Mouse (Mus musculus) liver, adult 2 months (tissue): Measurements from ENCODE around the gene Spns1. TPM values are rescaled to one million over a fixed set of nuclear protein-coding genes. Genes with fewer than 3 reads are reported as not detected.

Source experiments
- DNase-seq: peaks from one replicate; pipeline ENCODE4 v3.0.0-alpha.2; 2011; ENCODE audit warnings: low read depth, low spot score; ENCODE audit errors: extremely low read depth
- H3K27ac ChIP-seq: fragments of 200-500 bp; replicated peaks from 2 replicates; pipeline ENCODE4 v1.5.1; 2012; ENCODE audit warnings: low read depth, mild to moderate bottlenecking, control low read depth, inconsistent platforms, low read length; ENCODE audit not compliant: insufficient read depth
- H3K27me3 ChIP-seq: fragments of 200-500 bp; 2 replicates; pipeline ENCODE4 v1.6.1; 2012; ENCODE audit warnings: mild to moderate bottlenecking, moderate library complexity, low read length, inconsistent platforms; ENCODE audit not compliant: control insufficient read depth, insufficient read depth
- H3K36me3 ChIP-seq: fragments of 200-500 bp; 2 replicates; pipeline ENCODE4 v1.6.1; 2012; ENCODE audit warnings: low read length, inconsistent platforms; ENCODE audit not compliant: control insufficient read depth, insufficient read depth
- H3K4me1 ChIP-seq: fragments of 200-500 bp; 2 replicates; pipeline ENCODE4 v1.6.1; 2011; ENCODE audit warnings: low read length; ENCODE audit not compliant: control insufficient read depth, insufficient read depth
- H3K4me3 ChIP-seq: fragments of 200-500 bp; 2 replicates; pipeline ENCODE4 v1.5.1; 2011; ENCODE audit warnings: low read depth, mild to moderate bottlenecking, control low read depth, low read length, moderate library complexity; ENCODE audit not compliant: insufficient read depth
- H3K79me2 ChIP-seq: fragments of 200-500 bp; 2 replicates; pipeline ENCODE4 v1.6.1; 2012; ENCODE audit warnings: inconsistent platforms, mild to moderate bottlenecking, low read length, moderate library complexity; ENCODE audit not compliant: control insufficient read depth, insufficient read depth
- H3K9ac ChIP-seq: fragments of 200-500 bp; 2 replicates; pipeline ENCODE4 v1.6.1; 2012; ENCODE audit warnings: low read depth, mild to moderate bottlenecking, control low read depth, inconsistent platforms, low read length
- CTCF ChIP-seq: fragments of 200-500 bp; IDR thresholded peaks from 2 replicates; pipeline ENCODE4 v1.5.1; 2011; ENCODE audit warnings: low read depth, low read length, control low read depth
- POLR2A ChIP-seq: fragments of 200-500 bp; IDR thresholded peaks from 2 replicates; pipeline ENCODE4 v1.6.1; 2011; ENCODE audit warnings: low read length, control low read depth; ENCODE audit not compliant: insufficient read depth; ENCODE audit errors: extremely low read depth
- WGBS: fragments of 180-500 bp; shearing (Covaris S2); methylation state at CpG from one replicate; pipeline ENCODE4 v1.1.7; 2018; 5-methylcytosine and 5-hydroxymethylcytosine counted together
- polyA plus RNA-seq: library from polyadenylated mRNA; depleted of rRNA; stranded (reverse); fragments of >200 nt; gene quantifications from 2 replicates; pipeline ENCODE4 v1.2.3, GENCODE M21; 2012
- total RNA-seq: library from RNA; depleted of rRNA; stranded (reverse); fragments of >200 nt; gene quantifications from 2 replicates; pipeline ENCODE4 v1.2.3, GENCODE M21; 2014

The Spns1 gene
- total and polyA plus RNA-seq, 2 experiments: 14.5 to 74.8 TPM

DNA sequence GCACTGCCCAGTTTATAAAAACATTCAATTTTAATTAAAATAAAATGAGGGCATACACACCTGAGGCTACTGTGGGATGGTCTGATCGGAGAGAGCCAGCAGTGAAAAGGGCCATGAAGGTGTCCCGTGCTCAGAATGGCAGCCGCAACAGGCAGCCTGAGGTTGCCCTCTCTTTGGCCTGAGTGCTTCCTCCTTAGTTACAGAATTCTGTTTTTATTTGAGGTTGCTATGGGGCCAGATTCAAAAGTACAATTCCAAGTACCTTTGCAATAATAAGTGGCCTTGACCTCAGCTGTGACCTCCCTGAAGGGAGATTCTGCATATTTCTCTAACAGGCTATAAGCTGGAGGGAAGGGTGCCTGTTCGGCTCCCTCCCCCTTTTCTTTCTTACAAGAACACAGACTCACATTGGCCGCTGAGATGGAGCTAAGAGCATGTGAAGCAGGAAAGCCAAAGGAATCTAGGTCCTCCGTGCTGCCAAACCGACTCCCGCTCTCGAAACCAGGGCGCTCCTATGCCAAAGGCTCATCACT lies 25.8 kb downstream of the Spns1 start:
- WGBS: 66% methylated on average over 10 of the region's 10 CpGs
- H3K36me3 ChIP-seq: no peaks in the 10 kb centered on the region
- H3K27ac ChIP-seq: no peak overlapping the region
- H3K27me3 ChIP-seq: no peaks in the 10 kb centered on the region
- H3K4me1 ChIP-seq: no peaks in the 10 kb centered on the region
- H3K4me3 ChIP-seq: no peak overlapping the region
- H3K9ac ChIP-seq: no peak overlapping the region
- TF ChIP-seq POLR2A (no peak), CTCF (no peak)
- H3K79me2 ChIP-seq: no peaks in the 10 kb centered on the region
- DNase-seq: no peak

DNA sequence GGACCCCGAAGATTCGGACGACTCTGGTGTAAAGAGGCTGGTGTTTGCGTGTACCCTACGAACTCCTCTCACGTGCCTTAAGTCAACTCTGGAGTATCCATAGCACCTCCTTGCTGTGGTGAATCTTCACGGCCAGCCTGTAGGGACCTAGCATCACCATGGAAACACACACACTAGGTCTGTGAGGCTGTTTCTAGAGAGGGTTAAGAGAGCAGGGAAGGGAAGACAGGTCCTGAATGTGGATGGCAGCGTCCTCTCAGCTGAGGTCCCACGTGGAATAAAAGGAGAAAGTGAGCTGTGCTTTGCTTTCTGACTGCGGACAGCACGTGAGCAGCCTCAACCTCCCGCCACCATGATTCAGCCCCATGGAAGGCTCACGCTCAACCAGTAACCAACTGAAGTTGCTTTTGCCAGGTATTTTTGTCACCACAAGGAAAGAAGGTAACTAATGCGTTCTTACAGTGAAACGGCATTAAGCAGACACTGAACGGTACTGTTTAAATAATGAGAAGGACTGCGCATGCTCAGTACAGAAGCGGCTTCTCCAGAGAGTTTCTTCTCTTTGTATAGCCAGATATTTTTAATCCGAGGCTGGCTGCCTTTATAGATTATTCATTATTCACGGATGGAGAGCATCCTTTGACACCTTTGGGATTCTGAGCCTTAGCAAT lies 26.4 kb downstream of the Spns1 start:
- TF ChIP-seq CTCF: no peak
- no peak for TF ChIP-seq POLR2A
- H3K4me1 ChIP-seq: no peaks in the 10 kb centered on the region
- no peak overlapping the region for H3K4me3 ChIP-seq
- H3K27me3 ChIP-seq: no peaks in the 10 kb centered on the region
- H3K9ac ChIP-seq: no peak overlapping the region
- no peaks in the 10 kb centered on the region for H3K79me2 ChIP-seq
- H3K27ac ChIP-seq: no peak overlapping the region
- WGBS: 68% methylated on average over 20 of the region's 20 CpGs
- H3K36me3 ChIP-seq: no peaks in the 10 kb centered on the region
- no peak for DNase-seq

GRCm38 (mm10) chr7:126348293-126348692 lies 29.0 kb downstream of the Spns1 start:
- WGBS: 73% methylated on average over 8 of the region's 8 CpGs
- no peaks in the 10 kb centered on the region for H3K27me3 ChIP-seq
- H3K27ac ChIP-seq: no peak overlapping the region
- no peaks in the 10 kb centered on the region for H3K4me1 ChIP-seq
- TF ChIP-seq CTCF: no peak
- no peak for TF ChIP-seq POLR2A
- H3K79me2 ChIP-seq: no peaks in the 10 kb centered on the region
- no peak for DNase-seq
- no peak overlapping the region for H3K9ac ChIP-seq
- H3K4me3 ChIP-seq: no peak overlapping the region
- H3K36me3 ChIP-seq: no peaks in the 10 kb centered on the region

GRCm38 (mm10) chr7:126347098-126347497 lies 30.2 kb downstream of the Spns1 start:
- 28% methylated on average over 1 of the region's 1 CpGs for WGBS
- Histone ChIP-seq H3K27ac (no peak overlapping the region), H3K27me3 (no peaks in the 10 kb centered on the region), H3K36me3 (no peaks in the 10 kb centered on the region), H3K4me3 (no peak overlapping the region), H3K79me2 (no peaks in the 10 kb centered on the region), H3K4me1 (no peaks in the 10 kb centered on the region), H3K9ac (no peak overlapping the region)
- DNase-seq: no peak
- TF ChIP-seq CTCF: no peak
- TF ChIP-seq POLR2A: no peak

GRCm38 (mm10) chr7:126345969-126346368 lies 31.3 kb downstream of the Spns1 start:
- Histone ChIP-seq H3K9ac (no peak overlapping the region), H3K79me2 (no peaks in the 10 kb centered on the region), H3K27me3 (no peaks in the 10 kb centered on the region), H3K4me3 (no peak overlapping the region), H3K27ac (no peak overlapping the region), H3K36me3 (no peaks in the 10 kb centered on the region), H3K4me1 (no peaks in the 10 kb centered on the region)
- DNase-seq: no peak
- WGBS: 48% methylated on average over 3 of the region's 3 CpGs
- no peak for TF ChIP-seq CTCF
- no peak for TF ChIP-seq POLR2A

DNA sequence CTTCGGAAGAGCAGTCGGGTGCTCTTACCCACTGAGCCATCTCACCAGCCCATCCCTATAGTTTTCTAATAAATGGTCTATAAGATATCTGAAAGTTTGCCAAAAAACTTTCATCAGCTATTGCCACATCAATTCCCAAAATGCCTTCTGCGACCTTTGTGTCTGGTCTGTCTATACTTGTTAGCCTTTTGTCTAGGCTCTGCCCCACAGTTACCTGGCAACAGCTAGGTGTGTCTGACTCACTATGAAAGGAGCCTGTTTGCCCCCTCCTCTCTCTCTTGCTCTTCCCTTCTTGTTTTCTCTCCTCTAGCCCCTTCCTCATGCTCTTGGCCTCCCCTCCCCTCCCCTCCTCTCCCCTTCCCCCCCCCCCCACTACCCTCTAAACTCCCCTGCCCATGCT lies 31.7 kb downstream of the Spns1 start:
- WGBS: 51% methylated on average over 3 of the region's 3 CpGs
- Histone ChIP-seq H3K79me2 (no peaks in the 10 kb centered on the region), H3K4me1 (peaks cover 2% of the 10 kb centered on the region; the same call in 1 of the 2 replicates), H3K36me3 (no peaks in the 10 kb centered on the region), H3K27ac (no peak overlapping the region), H3K9ac (no peak overlapping the region), H3K27me3 (no peaks in the 10 kb centered on the region), H3K4me3 (no peak overlapping the region)
- no peak for DNase-seq
- TF ChIP-seq CTCF: no peak
- no peak for TF ChIP-seq POLR2A
